Mouse (Mus musculus): ENCODE data around the gene Ltbp1. TPM values are rescaled to one million over a fixed set of nuclear protein-coding genes. Genes with fewer than 3 reads are reported as not detected.

The Ltbp1 gene
- total and polyA plus RNA-seq, 3 experiments, result 2.3 to 6.4 (median 2.5) TPM

- Histone ChIP-seq H3K9me3 (replicated peaks; ENCODE audit: low read length) (no peaks in the 10 kb centered on the region), H3K4me1 (ENCODE audit: control insufficient read depth in 1 of 2, insufficient read depth in 2 of 2) (peaks cover 0 to 3% of the 10 kb centered on the region in 2 experiments; a peak in 2 of 4 replicates), H3K9ac (ENCODE audit: insufficient read depth, low read depth) (no peak overlapping the region), H3K36me3 (replicated peaks in 1 of 2; ENCODE audit: control insufficient read depth in 1 of 2, insufficient read depth in 1 of 2, low read length in 1 of 2) (peaks cover 0 to 5% of the 10 kb centered on the region in 2 experiments), H3K4me3 (replicated peaks in 1 of 3; ENCODE audit: low read depth in 2 of 3, low read length in 2 of 3, poor library complexity in 1 of 3) (no peak overlapping the region), H3K79me2 (replicated peaks; ENCODE audit: control insufficient read depth, extremely low read depth, insufficient read depth, poor library complexity, severe bottlenecking) (no peaks in the 10 kb centered on the region), H3K4me2 (ENCODE audit: insufficient read depth, low read depth, poor library complexity, severe bottlenecking) (no peak overlapping the region), H3K27ac (ENCODE audit: insufficient read depth, low read depth) (no peak overlapping the region), H3K27me3 (replicated peaks) (no peaks in the 10 kb centered on the region)
- dilution Hi-C loops (cut with MboI; ENCODE audit: extremely low pct_ligation_motif_present, extremely low pct_unique_long_range_greater_than_20kb, low sequenced_read_pairs) (no loop called here), in situ Hi-C loops (cut with MboI; ENCODE audit: low pct_ligation_motif_present, low pct_unique_long_range_greater_than_20kb, low sequenced_read_pairs) (no loop called here)
- TF ChIP-seq CTCF (conservative IDR thresholded peaks at IDR 0.05 in 1 of 2, IDR thresholded peaks at IDR 0.05 in 1 of 2; ENCODE audit: low read depth in 2 of 2, low read length in 2 of 2), result no peak
- DNase-seq (ENCODE audit: extremely low read depth), result no peak
Measured at GRCm38 (mm10) chr17:75317106-75317505, 311.7 kb downstream of the Ltbp1 start.

- no peak overlapping the region for H3K27ac ChIP-seq (ENCODE audit: insufficient read depth, low read depth)
- peaks cover 0 to 3% of the 10 kb centered on the region in 2 experiments; a peak in 2 of 4 replicates for H3K4me1 ChIP-seq (ENCODE audit: control insufficient read depth in 1 of 2, insufficient read depth in 2 of 2)
- H3K36me3 ChIP-seq (replicated peaks in 1 of 2; ENCODE audit: control insufficient read depth in 1 of 2, insufficient read depth in 1 of 2, low read length in 1 of 2), result peaks cover 0 to 3% of the 10 kb centered on the region in 2 experiments
- dilution Hi-C loops (cut with MboI; ENCODE audit: extremely low pct_ligation_motif_present, extremely low pct_unique_long_range_greater_than_20kb, low sequenced_read_pairs) (no loop called here), in situ Hi-C loops (cut with MboI; ENCODE audit: low pct_ligation_motif_present, low pct_unique_long_range_greater_than_20kb, low sequenced_read_pairs) (no loop called here)
- TF ChIP-seq HCFC1 (IDR thresholded peaks at IDR 0.05; ENCODE audit: low read depth, low read length) (no peak), PAX5 (IDR thresholded peaks at IDR 0.05; ENCODE audit: low read length) (no peak), RAD21 (IDR thresholded peaks at IDR 0.05; ENCODE audit: low read depth, low read length) (no peak), MEF2A (IDR thresholded peaks at IDR 0.05; ENCODE audit: borderline replicate concordance, low read depth, low read length) (no peak), ZMIZ1 (IDR thresholded peaks at IDR 0.05; ENCODE audit: low read depth, low read length) (no peak), USF2 (conservative IDR thresholded peaks at IDR 0.05; ENCODE audit: low read depth, low read length) (no peak), GABPA (IDR thresholded peaks at IDR 0.05; ENCODE audit: insufficient replicate concordance, low read depth, low read length) (no peak), IRF4 (IDR thresholded peaks at IDR 0.05; ENCODE audit: low read depth, low read length) (no peak), JUN (IDR thresholded peaks at IDR 0.05; ENCODE audit: insufficient read depth, low read depth, low read length) (no peak), ZKSCAN1 (IDR thresholded peaks at IDR 0.05; ENCODE audit: borderline replicate concordance, low read depth, low read length) (no peak), CHD2 (IDR thresholded peaks at IDR 0.05; ENCODE audit: low read length) (no peak), CHD1 (IDR thresholded peaks at IDR 0.05; ENCODE audit: low read depth, low read length) (no peak), MYC (IDR thresholded peaks at IDR 0.05; ENCODE audit: low read depth, low read length) (no peak)
- H3K79me2 ChIP-seq (replicated peaks; ENCODE audit: control insufficient read depth, extremely low read depth, insufficient read depth, poor library complexity, severe bottlenecking), result no peaks in the 10 kb centered on the region
- H3K9me3 ChIP-seq (replicated peaks; ENCODE audit: low read length), result no peaks in the 10 kb centered on the region
- no peak overlapping the region for H3K4me3 ChIP-seq (replicated peaks in 1 of 3; ENCODE audit: low read depth in 2 of 3, low read length in 2 of 3, poor library complexity in 1 of 3)
- no peak overlapping the region for H3K9ac ChIP-seq (ENCODE audit: insufficient read depth, low read depth)
- no peak for DNase-seq (ENCODE audit: extremely low read depth)
- H3K4me2 ChIP-seq (ENCODE audit: insufficient read depth, low read depth, poor library complexity, severe bottlenecking), result no peak overlapping the region
- H3K27me3 ChIP-seq (replicated peaks), result no peaks in the 10 kb centered on the region
Measured at GRCm38 (mm10) chr17:75323229-75323628, 317.9 kb downstream of the Ltbp1 start.

- H3K9me3 ChIP-seq (replicated peaks; ENCODE audit: low read length), result no peaks in the 10 kb centered on the region
- no peak overlapping the region for H3K4me3 ChIP-seq (replicated peaks in 1 of 3; ENCODE audit: low read depth in 2 of 3, low read length in 2 of 3, poor library complexity in 1 of 3)
- DNase-seq (ENCODE audit: extremely low read depth), result no peak
- H3K9ac ChIP-seq (ENCODE audit: insufficient read depth, low read depth), result no peak overlapping the region
- H3K27ac ChIP-seq (ENCODE audit: insufficient read depth, low read depth), result no peak overlapping the region
- peaks cover 0 to 3% of the 10 kb centered on the region in 2 experiments for H3K36me3 ChIP-seq (replicated peaks in 1 of 2; ENCODE audit: control insufficient read depth in 1 of 2, insufficient read depth in 1 of 2, low read length in 1 of 2)
- in situ Hi-C loops (cut with MboI; ENCODE audit: low pct_ligation_motif_present, low pct_unique_long_range_greater_than_20kb, low sequenced_read_pairs) (no loop called here), dilution Hi-C loops (cut with MboI; ENCODE audit: extremely low pct_ligation_motif_present, extremely low pct_unique_long_range_greater_than_20kb, low sequenced_read_pairs) (no loop called here)
- peaks cover 0 to 3% of the 10 kb centered on the region in 2 experiments; a peak in 2 of 4 replicates for H3K4me1 ChIP-seq (ENCODE audit: control insufficient read depth in 1 of 2, insufficient read depth in 2 of 2)
- H3K4me2 ChIP-seq (ENCODE audit: insufficient read depth, low read depth, poor library complexity, severe bottlenecking), result no peak overlapping the region
- no peaks in the 10 kb centered on the region for H3K27me3 ChIP-seq (replicated peaks)
- H3K79me2 ChIP-seq (replicated peaks; ENCODE audit: control insufficient read depth, extremely low read depth, insufficient read depth, poor library complexity, severe bottlenecking), result no peaks in the 10 kb centered on the region
- TF ChIP-seq TBP (conservative IDR thresholded peaks at IDR 0.05; ENCODE audit: low read depth, low read length) (no peak), UBTF (IDR thresholded peaks at IDR 0.05; ENCODE audit: low read depth, low read length) (no peak), MXI1 (IDR thresholded peaks at IDR 0.05; ENCODE audit: low read depth, low read length) (no peak), TCF12 (IDR thresholded peaks at IDR 0.05; ENCODE audit: low read depth, low read length) (no peak), MAZ (IDR thresholded peaks at IDR 0.05; ENCODE audit: low read depth, low read length) (no peak), ELF1 (IDR thresholded peaks at IDR 0.05; ENCODE audit: low read depth, low read length) (no peak), USF1 (IDR thresholded peaks at IDR 0.05; ENCODE audit: low read depth, low read length) (no peak), ZKSCAN1 (IDR thresholded peaks at IDR 0.05; ENCODE audit: borderline replicate concordance, low read depth, low read length) (no peak), RAD21 (IDR thresholded peaks at IDR 0.05; ENCODE audit: low read depth, low read length) (no peak), HCFC1 (IDR thresholded peaks at IDR 0.05; ENCODE audit: low read depth, low read length) (no peak), E2F4 (IDR thresholded peaks at IDR 0.05; ENCODE audit: insufficient replicate concordance, low read depth, low read length) (no peak), NELFE (IDR thresholded peaks at IDR 0.05; ENCODE audit: low read depth, low read length) (no peak), JUND (conservative IDR thresholded peaks at IDR 0.05; ENCODE audit: low read depth, low read length) (no peak), USF2 (conservative IDR thresholded peaks at IDR 0.05; ENCODE audit: low read depth, low read length) (no peak), MAX (IDR thresholded peaks at IDR 0.05; ENCODE audit: low read length) (no peak), NRF1 (IDR thresholded peaks at IDR 0.05; ENCODE audit: low read depth, low read length) (no peak), IRF4 (IDR thresholded peaks at IDR 0.05; ENCODE audit: low read depth, low read length) (no peak)
Measured at GRCm38 (mm10) chr17:75323766-75324165, 318.4 kb downstream of the Ltbp1 start.

Data from CH12.LX (cell line).